Mouse (Mus musculus) adrenal gland, adult 18-20 months (tissue): ENCODE results near the gene Per2. TPM values are rescaled to one million over a fixed set of nuclear protein-coding genes. Genes with fewer than 3 reads are reported as not detected.
"Not testable (repeated sequence)": the region's sequence is repeated elsewhere in the genome, so short reads cannot be mapped to it uniquely, and the experiment has no call there.

ENCODE experiments used
- DNase-seq, 2 experiments: peaks; one replicate each; pipeline ENCODE4 v3.0.0; 2021 to 2022; ENCODE audit warnings: low spot score in 2 of 2
- long read RNA-seq, 2 experiments: library from polyadenylated mRNA; stranded (forward); transcript quantifications; one replicate each; pipeline ENCODE4 v2.0.0; 2021
- total RNA-seq, 2 experiments: library from RNA; stranded (reverse); gene quantifications; 1 replicate in 1 of 2; 2 replicates in 1 of 2; pipeline ENCODE4 v1.2.3; 2021

Per2 gene
- total RNA-seq: 10 to 100 TPM; 46.7 to 66.6 TPM
- long read RNA-seq, experiment 1, full-length matches to known transcripts: 8 of 33 reads
- long read RNA-seq, experiment 1, partial matches to known transcripts: 11 of 33 reads
- long read RNA-seq, experiment 1, other reads (novel, unspliced or antisense): 14 of 33 reads
- long read RNA-seq, experiment 2, partial matches to known transcripts: 13 of 17 reads
- long read RNA-seq, experiment 2, other reads (novel, unspliced or antisense): 4 of 17 reads

GRCm38 (mm10) chr1:91459059-91459809, at the start of gene Per2:
Gene Per2, minus strand, starts transcription at chr1:91459324.
- DNase-seq: peak; percentile 97

- DNase-seq: no peak
Measured at GRCm38 (mm10) chr1:91504615-91505014, 45.5 kb upstream of the Per2 start.

DNA sequence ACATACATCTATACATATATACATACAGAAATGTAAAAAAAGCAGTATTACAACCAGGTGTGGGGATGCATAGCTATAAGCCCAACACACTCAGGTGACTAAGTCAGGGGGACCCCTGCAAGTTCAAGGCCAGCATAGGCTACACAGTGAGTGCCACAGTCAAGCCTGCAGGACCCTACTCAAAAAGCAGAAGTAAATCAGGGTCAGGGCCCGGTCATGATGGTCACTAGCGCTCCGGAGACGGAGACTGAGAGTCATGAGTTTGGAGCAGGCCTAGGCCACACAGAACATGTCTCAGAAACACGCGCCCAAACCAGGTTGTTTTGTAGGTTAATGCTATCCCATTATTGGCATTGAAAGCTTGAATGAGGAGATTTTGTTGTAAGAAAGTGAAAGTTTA, 39.5 kb upstream of the Per2 start:
- no peak for DNase-seq

DNA sequence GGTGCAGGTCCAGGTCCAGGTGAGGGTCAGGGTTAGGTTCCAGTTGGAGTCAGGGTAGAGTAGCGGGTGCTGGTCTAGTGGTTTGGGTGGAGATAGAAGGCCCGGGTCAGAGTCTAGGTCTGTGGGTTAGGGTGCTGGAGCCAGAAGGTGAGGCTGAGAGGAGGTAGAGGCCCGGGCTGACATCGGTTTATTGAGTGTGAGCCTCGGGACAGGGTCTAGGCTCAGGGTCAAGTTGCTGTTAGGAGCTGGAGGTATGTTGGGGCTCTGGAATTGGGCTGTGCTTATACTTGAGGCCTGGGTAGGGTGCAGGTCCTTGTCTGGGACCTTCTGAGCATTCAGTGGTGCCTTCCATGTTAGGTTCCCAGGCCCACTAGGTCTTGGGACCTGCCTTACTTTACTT, 36.2 kb upstream of the Per2 start:
- DNase-seq: no peak

GRCm38 (mm10) chr1:91494457-91495140, 35.5 kb upstream of the Per2 start, which contains the start of gene Traf3ip1:
Gene Traf3ip1, plus strand, starts transcription at chr1:91494647.
- DNase-seq: peak; percentile 92 to 93

- no peak for DNase-seq
Measured at GRCm38 (mm10) chr1:91493938-91494337, 34.8 kb upstream of the Per2 start.

GRCm38 (mm10) chr1:91492740-91493139, 33.6 kb upstream of the Per2 start:
- DNase-seq: no peak

DNA sequence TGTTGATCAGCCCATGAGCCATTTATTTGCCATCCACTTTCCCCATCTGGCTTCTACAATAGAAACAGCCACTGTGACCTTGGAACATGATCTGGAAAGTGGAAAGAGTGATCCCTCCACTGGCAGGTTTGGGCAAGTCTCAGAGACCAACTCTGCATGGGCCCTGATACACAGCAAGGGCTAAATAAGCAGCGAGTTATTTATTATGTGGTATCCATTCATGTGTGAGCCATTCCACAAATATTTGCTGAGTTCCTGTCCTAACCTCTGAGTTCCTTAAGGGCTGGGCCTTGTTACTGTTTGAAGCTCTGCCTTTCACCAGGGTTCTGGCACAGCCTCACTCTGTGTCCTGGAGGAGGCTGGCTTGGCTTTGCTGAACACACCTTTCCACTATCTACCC, 31.2 kb upstream of the Per2 start:
- DNase-seq: no peak

DNA sequence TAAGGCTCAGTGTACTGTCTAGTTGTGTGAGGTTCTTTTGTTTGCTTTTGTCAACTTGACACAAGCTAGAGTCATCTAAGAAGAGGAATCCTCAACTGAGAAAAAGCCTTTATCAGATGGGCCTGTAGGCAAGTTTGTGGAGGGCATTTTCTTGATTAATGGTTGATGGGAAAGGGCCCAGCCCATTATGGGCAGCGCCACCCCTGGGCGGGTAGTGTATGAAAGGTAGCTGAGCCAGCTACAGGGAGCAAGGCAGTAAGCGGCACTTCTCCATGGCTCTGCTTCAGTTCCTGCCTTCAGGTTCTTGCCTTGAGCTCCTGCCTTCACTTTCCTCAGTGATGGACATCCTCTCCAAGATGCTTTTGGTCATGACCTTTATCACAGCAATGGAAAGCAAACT, 27.0 kb upstream of the Per2 start:
- no peak for DNase-seq

GRCm38 (mm10) chr1:91485422-91485821, 26.3 kb upstream of the Per2 start:
- no peak for DNase-seq

DNA sequence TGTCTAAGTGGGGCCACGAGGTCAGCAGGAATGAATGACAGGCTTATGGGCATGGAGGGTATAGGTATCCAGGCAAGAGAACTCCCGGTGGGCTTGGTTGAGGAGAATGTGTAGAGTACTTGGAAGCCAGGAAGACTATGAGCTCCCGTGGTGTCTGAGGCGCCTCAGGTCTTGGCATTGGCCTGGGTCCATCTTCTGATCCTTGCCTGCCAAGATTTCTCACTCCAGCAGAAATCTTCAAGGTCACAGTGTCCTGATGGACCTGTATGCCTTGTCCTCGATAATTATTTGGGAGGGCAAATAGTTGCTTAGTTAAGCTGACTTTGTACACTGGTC, 24.9 kb upstream of the Per2 start:
- no peak for DNase-seq

DNA sequence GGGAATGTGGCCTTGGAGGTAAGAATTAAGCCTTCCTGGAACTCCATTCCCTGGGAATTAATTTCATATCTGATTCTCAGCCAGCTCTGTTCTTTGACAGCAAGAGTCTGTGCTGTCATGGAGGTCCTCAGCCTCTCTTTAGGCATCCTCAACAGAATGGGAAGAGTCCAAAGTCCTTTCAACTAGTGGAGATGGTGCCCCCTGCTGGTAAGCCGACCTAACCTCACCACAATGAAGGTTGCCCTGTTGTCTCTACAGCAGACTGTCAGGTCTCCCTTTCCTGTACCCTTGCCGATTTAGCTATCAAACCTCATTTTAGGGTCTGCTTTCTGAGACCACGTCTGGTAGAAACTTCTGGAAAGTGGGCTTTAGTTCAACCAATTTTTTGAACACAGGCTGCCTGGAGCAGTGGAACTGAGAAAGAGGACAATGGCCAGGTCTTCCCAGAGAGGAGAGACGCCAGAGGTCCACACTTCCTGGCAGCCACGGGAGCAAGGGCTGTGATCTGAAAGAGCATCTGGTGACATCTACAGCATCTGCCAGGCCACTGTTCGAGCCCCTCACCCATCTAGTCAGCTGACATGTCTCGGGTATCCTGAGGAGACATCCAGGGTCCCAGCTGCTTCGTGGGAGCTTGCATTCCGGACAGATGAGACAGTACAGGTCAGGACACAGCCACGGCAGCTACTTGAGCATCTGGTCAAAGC, 24.3 kb upstream of the Per2 start:
- DNase-seq: peak; percentile 89

DNA sequence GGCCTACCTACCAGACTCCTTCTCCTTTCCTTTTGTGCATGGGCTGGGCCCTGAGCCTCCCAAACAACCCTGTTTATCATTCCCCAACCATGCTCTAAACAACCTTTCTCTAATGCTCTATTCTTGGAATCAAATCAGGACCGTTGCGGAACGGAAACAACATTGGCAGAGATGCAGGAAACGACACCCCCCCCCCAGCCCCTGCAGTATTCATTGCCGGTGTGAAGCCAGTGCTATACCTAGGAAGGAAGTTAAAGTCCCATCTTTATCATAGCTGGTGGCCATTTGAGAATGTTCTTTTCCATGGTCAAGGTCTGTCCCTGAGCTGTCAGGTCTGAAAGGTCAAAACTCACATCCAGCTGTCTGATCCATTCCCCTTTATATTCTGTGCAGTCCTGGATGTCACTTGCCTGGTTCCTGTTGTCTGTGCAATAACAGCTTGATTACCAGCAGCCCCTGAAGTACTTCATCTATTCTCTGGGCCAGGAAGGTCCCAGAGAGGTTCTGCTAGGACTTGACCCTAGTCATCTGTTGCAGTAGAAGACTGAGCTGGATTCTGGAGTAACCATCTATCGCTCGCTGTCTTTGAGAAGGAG, 23.6 kb upstream of the Per2 start:
- DNase-seq: no peak

DNA sequence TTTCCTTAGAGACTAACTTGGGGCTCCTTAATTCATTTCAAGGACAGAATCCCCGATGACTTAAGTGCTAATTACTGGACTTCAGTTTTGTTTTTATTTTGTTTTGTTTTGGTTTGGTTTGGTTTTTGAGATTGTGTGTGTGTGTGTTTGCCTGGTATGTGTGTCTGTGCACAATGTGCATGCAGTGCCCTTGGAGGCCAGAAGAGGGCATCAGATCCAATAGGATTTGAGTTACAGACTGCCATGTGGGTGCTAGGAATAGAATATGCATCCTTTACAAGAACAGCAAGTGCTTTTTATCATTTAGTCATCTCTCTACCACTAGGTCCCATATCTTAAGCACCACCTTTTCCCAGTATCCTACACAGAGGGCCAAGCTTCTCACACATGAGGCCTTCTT, 19.8 kb upstream of the Per2 start:
- DNase-seq: no peak

DNA sequence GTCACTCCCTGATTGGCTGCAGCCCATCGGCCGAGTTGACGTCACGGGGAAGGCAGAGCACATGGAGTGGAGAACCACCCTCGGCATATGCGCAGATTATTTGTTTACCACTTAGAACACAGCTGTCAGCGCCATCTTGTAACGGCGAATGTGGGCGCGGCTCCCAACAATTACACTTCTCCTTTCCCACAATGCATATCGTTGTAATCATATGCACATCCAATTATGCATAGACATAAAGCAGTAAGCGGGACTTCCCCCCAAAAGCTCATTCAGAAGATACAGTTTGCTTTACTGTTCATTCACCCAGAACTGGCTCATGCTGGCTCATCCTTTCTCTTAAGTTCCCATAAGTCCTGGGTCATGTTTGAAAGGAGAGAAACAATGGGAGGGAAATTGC, 19.0 kb upstream of the Per2 start:
- not testable (repeated sequence) for DNase-seq

GRCm38 (mm10) chr1:91469888-91470419, 10.8 kb upstream of the Per2 start:
- no peak for DNase-seq

- no peak for DNase-seq
Measured at GRCm38 (mm10) chr1:91466186-91466585, 7.1 kb upstream of the Per2 start.

DNA sequence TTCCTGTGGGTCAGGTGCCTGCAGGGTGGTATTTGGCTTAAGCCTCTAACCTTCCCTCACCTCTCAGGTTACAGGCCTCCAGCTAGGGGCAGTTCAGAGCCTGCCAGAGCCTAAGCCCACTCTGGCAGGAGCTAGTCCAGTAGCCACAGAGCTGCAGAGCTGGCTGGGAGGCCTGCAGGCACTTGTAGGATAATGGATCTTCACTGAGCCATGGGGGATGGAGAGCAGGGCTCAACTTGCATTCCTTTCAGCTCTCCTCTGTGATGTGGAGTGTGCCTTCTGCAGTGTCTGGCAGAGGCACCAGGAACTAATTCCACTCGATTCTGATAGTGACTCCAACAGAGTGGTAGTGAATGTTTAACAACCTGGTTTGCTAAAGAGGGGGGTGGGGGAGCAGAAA, 6.1 kb upstream of the Per2 start:
- DNase-seq: no peak

GRCm38 (mm10) chr1:91464436-91464835, 5.3 kb upstream of the Per2 start:
- DNase-seq: no peak

GRCm38 (mm10) chr1:91463336-91463995, 4.3 kb upstream of the Per2 start:
- DNase-seq: peak in 1 of 2 experiments; percentile 51
